Mouse (Mus musculus) liver, embryonic 14.5 days (tissue): ENCODE results near the gene Zfp932. TPM values are rescaled to one million over a fixed set of nuclear protein-coding genes. Genes with fewer than 3 reads are reported as not detected.
A peak's percentile ranks its signal among the peaks of the same experiment; 100 is the strongest.
"Not testable (repeated sequence)": the region's sequence is repeated elsewhere in the genome, so short reads cannot be mapped to it uniquely, and the experiment has no call there.

ENCODE experiments used
- ATAC-seq: fragments of 200-750 bp; cut with Nextera tagmentation; 2 replicates; pipeline ENCODE4 v1.8.0; 2017; ENCODE audit warnings: moderate number of reproducible peaks, mild to moderate bottlenecking, moderate library complexity; ENCODE audit not compliant: insufficient read depth
- DNase-seq, 3 experiments: peaks; one replicate each; pipeline ENCODE4 v3.0.0-alpha.2; 2012 to 2013; ENCODE audit warnings: low read depth in 3 of 3, low spot score in 3 of 3
- H3K27ac ChIP-seq: fragments of 300-500 bp; sonication (generic); 2 replicates; pipeline ENCODE4 v1.5.1; 2014; ENCODE audit warnings: moderate library complexity, mild to moderate bottlenecking, control low read depth, inconsistent platforms
- H3K27me3 ChIP-seq: fragments of 300-500 bp; sonication (generic); 2 replicates; pipeline ENCODE4 v1.6.1; 2014; ENCODE audit warnings: mild to moderate bottlenecking, low read length, moderate library complexity; ENCODE audit not compliant: control insufficient read depth, insufficient read depth
- H3K36me3 ChIP-seq: fragments of 300-500 bp; sonication (generic); replicated peaks from 2 replicates; pipeline ENCODE4 v1.6.1; 2014; ENCODE audit warnings: low read depth; ENCODE audit not compliant: control insufficient read depth, insufficient read depth
- H3K4me1 ChIP-seq, 2 experiments: fragments of 200-500 bp in 1 of 2; fragments of 300-500 bp in 1 of 2; sonication (generic) in 1 of 2; replicated peaks; 2 replicates each; pipeline ENCODE4 v1.6.1; 2012 to 2014; ENCODE audit warnings: antibody characterized with exemption in 1 of 2, inconsistent platforms in 1 of 2, low read length in 1 of 2; ENCODE audit not compliant: control insufficient read depth in 2 of 2, insufficient read depth in 2 of 2
- H3K4me2 ChIP-seq: fragments of 300-500 bp; sonication (generic); 2 replicates; pipeline ENCODE4 v1.6.1; 2014; ENCODE audit warnings: low read depth, mild to moderate bottlenecking, control low read depth, moderate library complexity
- H3K4me3 ChIP-seq, 2 experiments: fragments of 200-500 bp in 1 of 2; fragments of 300-500 bp in 1 of 2; sonication (generic) in 1 of 2; 2 replicates each; pipeline ENCODE4 v1.5.1; 2012 to 2014; ENCODE audit warnings: low read depth in 2 of 2, low read length in 2 of 2, mild to moderate bottlenecking in 2 of 2, control low read depth in 1 of 2, inconsistent platforms in 1 of 2, moderate library complexity in 1 of 2; ENCODE audit not compliant: insufficient read depth in 1 of 2
- H3K9ac ChIP-seq: fragments of 300-500 bp; sonication (generic); replicated peaks from 2 replicates; pipeline ENCODE4 v1.6.1; 2014; ENCODE audit warnings: mild to moderate bottlenecking, control low read depth, moderate library complexity
- H3K9me3 ChIP-seq: fragments of 300-500 bp; sonication (generic); 2 replicates; pipeline ENCODE4 v1.6.1; 2016; ENCODE audit warnings: low read length, mixed read lengths; ENCODE audit not compliant: control insufficient read depth
- CTCF ChIP-seq: IDR thresholded peaks from 2 replicates; pipeline ENCODE4 v1.5.1; 2016; ENCODE audit warnings: antibody characterized with exemption, low read depth, control low read depth
- EP300 ChIP-seq: IDR thresholded peaks from 2 replicates; pipeline ENCODE4 v1.6.1; 2016; ENCODE audit warnings: antibody characterized with exemption, low read depth
- WGBS: fragments of 180-500 bp; shearing (Covaris S2); extraction: QIAGEN DNeasy Blood & Tissue Kit; methylation state at CpG from one replicate; pipeline ENCODE4 v1.1.7; 2014; ENCODE audit not compliant: insufficient replicate concordance; 5-methylcytosine and 5-hydroxymethylcytosine counted together
- polyA plus RNA-seq, 2 experiments: library from polyadenylated mRNA; depleted of rRNA in 1 of 2; stranded (reverse) in 1 of 2; unstranded in 1 of 2; fragments of >200 nt; fragmentation: Nextera tagmentation in 1 of 2; extraction: Ambion mirVana in 1 of 2; gene quantifications; 2 replicates each; pipeline versions ENCODE4 v1.2.1 to v1.2.3; 2012 to 2014

Gene Zfp932
- polyA plus RNA-seq (2012; rRNA removed) (2.1 and 4.0 TPM in 2 replicates), polyA plus RNA-seq (2014; fragmentation: Nextera tagmentation; extraction: Ambion mirVana) (6.8 and 7.4 TPM in 2 replicates)

GRCm38 (mm10) chr5:109996026-109996937 is at the start of gene Zfp932:
Gene Zfp932 (plus strand): TSS chr5:109996521.
- H3K27me3 ChIP-seq, H3K4me1 ChIP-seq, H3K9me3 ChIP-seq, H3K36me3 ChIP-seq, H3K27ac ChIP-seq: not testable (repeated sequence)
- Histone ChIP-seq H3K9ac (peak within 1 kb of the TSS; percentile 45), H3K4me3 (peak within 1 kb of the TSS in 1 of 2 experiments; percentile 50; a peak in 2 of 4 replicates), H3K4me2 (peak within 1 kb of the TSS; percentile 57)
- ATAC-seq (peak; percentile 100), DNase-seq (peak; percentile 67 to 76 (median 68))
- WGBS = 4% methylated on average over 24 of the region's 24 CpGs

- TF ChIP-seq EP300 (no peak), CTCF (no peak)
- Histone ChIP-seq H3K27me3 (no peaks in the 10 kb centered on the region), H3K27ac (no peak overlapping the region), H3K9me3 (no peaks in the 10 kb centered on the region), H3K4me2 (no peak overlapping the region), H3K9ac (no peak overlapping the region), H3K4me3 (no peak overlapping the region), H3K36me3 (no peaks in the 10 kb centered on the region), H3K4me1 (no peaks in the 10 kb centered on the region)
- 17% methylated on average over 1 of the region's 1 CpGs for WGBS
- no peak for ATAC-seq
- DNase-seq = no peak
Measured at GRCm38 (mm10) chr5:109950281-109950680, 46.0 kb upstream of the Zfp932 start.

GRCm38 (mm10) chr5:109980743-109981142 is 15.6 kb upstream of the Zfp932 start:
- not testable (repeated sequence) for H3K4me2 ChIP-seq, H3K27me3 ChIP-seq, ATAC-seq, H3K4me3 ChIP-seq, H3K36me3 ChIP-seq, DNase-seq, H3K9me3 ChIP-seq, H3K4me1 ChIP-seq, H3K27ac ChIP-seq, H3K9ac ChIP-seq
- WGBS = 49% methylated on average over 2 of the region's 2 CpGs

- not testable (repeated sequence) for H3K36me3 ChIP-seq, H3K4me2 ChIP-seq, H3K4me3 ChIP-seq, H3K27ac ChIP-seq, H3K9me3 ChIP-seq, H3K9ac ChIP-seq, ATAC-seq, H3K27me3 ChIP-seq, H3K4me1 ChIP-seq, DNase-seq
- 73% methylated on average over 10 of the region's 10 CpGs for WGBS
Measured at GRCm38 (mm10) chr5:109995461-109995860, 860 bp upstream of the Zfp932 start.

- ATAC-seq, H3K36me3 ChIP-seq, H3K4me2 ChIP-seq, H3K9ac ChIP-seq, DNase-seq, H3K27ac ChIP-seq, H3K4me3 ChIP-seq, H3K4me1 ChIP-seq, H3K27me3 ChIP-seq, H3K9me3 ChIP-seq: not testable (repeated sequence)
- TF ChIP-seq CTCF = peak; percentile 18; the same call in 1 of the 2 replicates
- WGBS = 72% methylated on average over 10 of the region's 10 CpGs
Measured at GRCm38 (mm10) chr5:110015775-110016174, 19.5 kb downstream of the Zfp932 start.
